Mouse (Mus musculus) embryonic facial prominence, embryonic 15.5 days (tissue): ENCODE measurements around the gene 1700028J19Rik. TPM values are rescaled to one million over a fixed set of nuclear protein-coding genes. Genes with fewer than 3 reads are reported as not detected.
A peak's percentile ranks its signal among the peaks of the same experiment; 100 is the strongest.
"Not testable (repeated sequence)": the region's sequence is repeated elsewhere in the genome, so short reads cannot be mapped to it uniquely, and the experiment has no call there.

Experiments
- ATAC-seq: fragments of 200-750 bp; cut with Nextera tagmentation; 2 replicates; pipeline ENCODE4 v1.8.0; 2017; ENCODE audit warnings: low read depth, moderate TSS enrichment; ENCODE audit not compliant: insufficient number of reproducible peaks, low FRiP score, low TSS enrichment
- H3K27ac ChIP-seq: fragments of 300-500 bp; sonication (generic); replicated peaks from 2 replicates; pipeline ENCODE4 v1.5.1; 2015; ENCODE audit warnings: mild to moderate bottlenecking, inconsistent platforms
- H3K27me3 ChIP-seq: fragments of 300-500 bp; sonication (generic); 2 replicates; pipeline ENCODE4 v1.6.1; 2015; ENCODE audit warnings: inconsistent platforms
- H3K36me3 ChIP-seq: fragments of 300-500 bp; sonication (generic); 2 replicates; pipeline ENCODE4 v1.6.1; 2015; ENCODE audit warnings: mild to moderate bottlenecking, inconsistent platforms
- H3K4me1 ChIP-seq: fragments of 300-500 bp; sonication (generic); 2 replicates; pipeline ENCODE4 v1.6.1; 2015; ENCODE audit warnings: inconsistent platforms
- H3K4me2 ChIP-seq: fragments of 300-500 bp; sonication (generic); replicated peaks from 2 replicates; pipeline ENCODE4 v1.6.1; 2015; ENCODE audit warnings: mild to moderate bottlenecking, inconsistent platforms
- H3K4me3 ChIP-seq: fragments of 300-500 bp; sonication (generic); replicated peaks from 2 replicates; pipeline ENCODE4 v1.5.1; 2015; ENCODE audit warnings: mild to moderate bottlenecking, inconsistent platforms
- H3K9ac ChIP-seq: fragments of 300-500 bp; sonication (generic); 2 replicates; pipeline ENCODE4 v1.6.1; 2015; ENCODE audit warnings: inconsistent platforms
- H3K9me3 ChIP-seq: fragments of 300-500 bp; sonication (generic); replicated peaks from 2 replicates; pipeline ENCODE4 v1.6.1; 2016; ENCODE audit warnings: inconsistent platforms
- WGBS: fragments of 180-500 bp; shearing (Covaris S2); methylation state at CpG from one replicate; pipeline ENCODE4 v1.1.7; 2015; 5-methylcytosine and 5-hydroxymethylcytosine counted together
- polyA plus RNA-seq: library from polyadenylated mRNA; unstranded; fragments of >200 nt; fragmentation: Nextera tagmentation; extraction: Ambion mirVana; gene quantifications from 2 replicates; pipeline ENCODE4 v1.2.1, GENCODE M21; 2015

The 1700028J19Rik gene
- polyA plus RNA-seq, 1 experiment from 2014 or later, result 1.3 TPM

DNA sequence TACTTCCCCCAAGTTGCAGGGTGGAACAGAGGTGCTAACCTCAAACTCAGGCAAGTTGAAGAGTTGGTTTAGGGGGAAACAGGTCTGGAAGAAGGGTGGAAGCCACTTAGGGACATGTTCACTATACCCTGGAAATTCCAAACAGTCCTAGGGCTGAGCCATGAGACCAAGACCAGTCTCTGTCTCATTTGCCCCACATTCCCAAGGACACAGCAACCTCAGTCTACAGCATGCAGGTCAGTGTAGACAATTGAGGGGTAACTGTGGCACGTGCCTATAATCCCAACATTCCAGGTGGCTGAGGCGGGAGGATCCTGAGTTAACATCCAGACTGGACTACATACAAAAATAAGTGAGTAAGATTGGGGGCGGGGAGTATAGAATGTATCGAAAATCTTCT, 2.8 kb upstream of the 1700028J19Rik start:
- 89% methylated on average over 4 of the region's 4 CpGs for WGBS
- Histone ChIP-seq H3K4me2 (no peak overlapping the region), H3K9ac (no peak overlapping the region), H3K9me3 (no peaks in the 10 kb centered on the region), H3K36me3 (peaks cover 48% of the 10 kb centered on the region), H3K27me3 (no peaks in the 10 kb centered on the region), H3K27ac (no peak overlapping the region), H3K4me1 (peaks cover 34% of the 10 kb centered on the region), H3K4me3 (no peak overlapping the region)
- ATAC-seq, result no peak

DNA sequence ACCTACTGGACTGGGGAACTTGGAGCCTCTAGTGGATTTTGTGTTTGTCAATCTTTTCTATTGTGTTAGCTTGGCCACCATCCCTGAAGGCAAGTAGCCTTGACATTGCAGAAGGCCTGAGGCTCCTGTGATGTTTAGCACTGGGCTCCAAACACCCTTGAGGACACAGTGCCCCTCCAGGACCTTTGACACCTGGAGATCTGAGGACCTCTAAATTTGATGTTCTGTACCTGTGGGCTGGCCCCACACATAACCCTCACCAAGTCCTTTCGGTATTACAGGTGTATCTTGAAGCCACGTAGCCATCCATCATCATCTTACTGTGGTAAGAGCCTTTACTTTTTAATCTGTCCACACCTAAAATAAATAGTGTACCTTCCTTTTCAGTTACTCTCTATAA, 1.5 kb upstream of the 1700028J19Rik start:
- peak overlapping the region; percentile 91; the same call in 1 of the 2 replicates for H3K9ac ChIP-seq
- H3K9me3 ChIP-seq, result no peaks in the 10 kb centered on the region
- H3K4me2 ChIP-seq, result peak overlapping the region; percentile 62
- no peaks in the 10 kb centered on the region for H3K27me3 ChIP-seq
- H3K36me3 ChIP-seq, result peaks cover 38% of the 10 kb centered on the region
- WGBS, result 86% methylated on average over 2 of the region's 2 CpGs
- H3K27ac ChIP-seq, result no peak overlapping the region
- H3K4me3 ChIP-seq, result peak overlapping the region; percentile 97
- no peak for ATAC-seq
- H3K4me1 ChIP-seq, result peaks cover 34% of the 10 kb centered on the region

DNA sequence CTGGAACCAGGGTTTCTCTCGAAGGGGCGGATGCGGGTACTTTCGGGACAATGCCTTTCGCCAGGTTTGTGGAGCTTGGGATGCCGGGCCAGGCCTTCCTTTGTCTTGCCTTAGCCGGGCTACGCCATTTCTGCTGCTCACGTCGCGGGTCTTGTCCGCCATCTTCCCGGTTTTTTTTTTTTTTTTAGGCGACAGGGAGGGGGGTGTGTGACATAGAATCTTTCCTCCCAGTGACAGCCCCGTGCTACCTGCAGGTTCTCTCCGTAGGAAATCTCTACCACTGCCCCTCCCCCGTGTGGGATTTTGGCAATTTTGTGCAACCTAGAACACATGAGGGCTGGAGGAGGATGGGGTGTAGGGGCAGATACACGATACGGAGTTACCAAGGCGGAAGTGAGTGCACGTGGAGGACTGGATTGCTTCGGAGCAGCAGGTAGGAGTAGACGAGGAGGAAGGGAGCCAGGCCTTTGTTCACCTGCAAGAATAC, 532 bp upstream of the 1700028J19Rik start:
- no peak for ATAC-seq
- H3K4me2 ChIP-seq, result peak overlapping the region; percentile 62
- peak overlapping the region; percentile 97 for H3K4me3 ChIP-seq
- WGBS, result 0% methylated on average over 23 of the region's 23 CpGs
- no peaks in the 10 kb centered on the region for H3K9me3 ChIP-seq
- H3K27me3 ChIP-seq, result no peaks in the 10 kb centered on the region
- peak overlapping the region; percentile 91 for H3K9ac ChIP-seq
- peaks cover 28% of the 10 kb centered on the region for H3K36me3 ChIP-seq
- peak overlapping the region; percentile 96 for H3K27ac ChIP-seq
- peaks cover 34% of the 10 kb centered on the region for H3K4me1 ChIP-seq

DNA sequence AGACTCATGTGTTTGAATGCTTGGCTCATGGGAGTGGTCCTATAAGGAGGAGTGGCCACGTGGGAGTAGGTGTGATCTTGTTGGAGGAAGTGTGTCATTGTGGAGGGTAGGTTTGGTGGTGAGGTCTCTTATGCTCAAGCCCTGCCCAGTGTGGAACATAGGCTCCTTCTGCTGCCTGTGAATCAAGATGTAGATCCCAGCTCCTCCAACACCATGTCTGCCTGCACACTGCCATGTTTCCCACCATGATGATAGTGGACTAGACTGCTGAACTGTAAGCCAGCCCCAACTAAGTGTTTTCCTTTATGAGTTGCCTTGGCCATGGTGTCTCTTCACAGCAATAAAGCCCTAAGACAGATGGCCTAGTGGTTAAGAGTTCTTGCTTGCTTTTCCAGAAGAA, 2.4 kb downstream of the 1700028J19Rik start:
- Histone ChIP-seq H3K4me2 (no peak overlapping the region), H3K9ac (no peak overlapping the region), H3K4me3 (no peak overlapping the region), H3K27ac (no peak overlapping the region), H3K9me3 (no peaks in the 10 kb centered on the region), H3K27me3 (no peaks in the 10 kb centered on the region), H3K36me3 (peaks cover 8% of the 10 kb centered on the region; the same call in 1 of the 2 replicates), H3K4me1 (peaks cover 20% of the 10 kb centered on the region)
- 42% methylated on average over 1 of the region's 1 CpGs for WGBS
- ATAC-seq, result no peak

DNA sequence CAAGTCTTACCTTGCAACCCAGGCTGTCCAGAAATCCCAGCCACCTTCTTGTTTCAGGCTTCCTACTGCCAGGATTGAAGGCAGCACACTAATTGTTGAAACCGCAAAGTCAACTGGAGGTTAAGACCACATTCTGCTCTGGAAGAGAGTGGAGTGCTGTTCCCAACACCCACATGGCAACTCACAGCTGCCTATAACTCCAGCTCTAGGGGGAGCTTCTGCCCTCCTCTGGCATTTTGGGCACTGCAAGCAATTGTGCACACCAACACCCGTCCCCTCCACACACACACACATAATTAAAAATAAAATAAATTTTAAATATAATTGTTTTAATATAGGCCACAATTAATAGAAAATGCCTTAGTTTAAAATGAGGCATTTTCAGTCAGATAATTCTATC, 5.3 kb downstream of the 1700028J19Rik start:
- Histone ChIP-seq H3K9me3 (no peaks in the 10 kb centered on the region), H3K9ac (no peak overlapping the region), H3K4me2 (no peak overlapping the region), H3K27ac (no peak overlapping the region), H3K4me1 (peaks cover 8% of the 10 kb centered on the region), H3K36me3 (no peaks in the 10 kb centered on the region), H3K27me3 (no peaks in the 10 kb centered on the region), H3K4me3 (no peak overlapping the region)
- ATAC-seq, result no peak
- WGBS, result 60% methylated on average over 2 of the region's 2 CpGs

DNA sequence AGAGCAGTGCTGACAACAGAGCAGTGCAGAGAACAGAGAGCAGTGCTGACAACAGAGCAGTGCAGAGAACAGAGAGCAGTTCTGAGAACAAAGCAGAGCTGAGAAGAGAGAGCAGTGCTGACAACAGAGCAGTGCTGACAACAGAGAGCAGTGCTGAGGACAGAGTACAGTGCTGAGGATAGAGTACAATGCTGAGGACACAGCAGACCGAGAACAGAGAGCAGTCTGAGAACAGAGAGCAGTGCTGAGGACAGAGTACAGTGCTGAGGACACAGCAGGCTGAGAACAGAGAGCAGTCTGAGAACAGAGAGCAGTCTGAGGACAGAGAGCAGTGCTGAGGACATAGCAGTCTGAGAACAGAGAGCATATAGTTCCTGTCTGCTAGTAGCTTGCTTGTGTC, 5.8 kb downstream of the 1700028J19Rik start:
- H3K27ac ChIP-seq, result no peak overlapping the region
- no peak overlapping the region for H3K4me2 ChIP-seq
- H3K4me1 ChIP-seq, result peaks cover 7% of the 10 kb centered on the region
- no peak overlapping the region for H3K4me3 ChIP-seq
- WGBS, result 38% methylated on average over 1 of the region's 1 CpGs
- no peaks in the 10 kb centered on the region for H3K9me3 ChIP-seq
- no peak for ATAC-seq
- H3K9ac ChIP-seq, result no peak overlapping the region
- H3K36me3 ChIP-seq, result no peaks in the 10 kb centered on the region
- no peaks in the 10 kb centered on the region for H3K27me3 ChIP-seq

DNA sequence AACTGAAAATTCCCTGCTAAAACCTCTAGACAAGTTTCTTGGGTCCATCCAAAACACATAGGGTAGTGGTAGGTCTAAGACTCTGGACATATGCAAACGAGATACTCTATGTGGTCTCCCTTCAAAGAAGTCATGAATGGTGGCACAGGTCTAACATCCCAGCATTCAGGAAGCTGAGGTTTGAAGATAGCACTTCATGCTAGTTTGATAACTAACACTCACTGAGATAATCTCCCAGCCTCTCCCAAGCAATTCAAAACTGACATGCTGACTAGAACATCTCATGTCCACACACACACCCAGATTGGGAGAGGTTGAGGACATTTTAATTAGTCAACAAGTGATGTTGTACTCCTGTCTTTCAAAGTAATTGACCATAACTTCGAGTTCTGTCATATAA, 6.6 kb downstream of the 1700028J19Rik start:
- 47% methylated on average over 2 of the region's 2 CpGs for WGBS
- Histone ChIP-seq H3K4me2 (no peak overlapping the region), H3K27me3 (no peaks in the 10 kb centered on the region), H3K4me3 (no peak overlapping the region), H3K36me3 (no peaks in the 10 kb centered on the region), H3K4me1 (no peaks in the 10 kb centered on the region), H3K27ac (no peak overlapping the region), H3K9me3 (no peaks in the 10 kb centered on the region), H3K9ac (no peak overlapping the region)
- ATAC-seq, result no peak

DNA sequence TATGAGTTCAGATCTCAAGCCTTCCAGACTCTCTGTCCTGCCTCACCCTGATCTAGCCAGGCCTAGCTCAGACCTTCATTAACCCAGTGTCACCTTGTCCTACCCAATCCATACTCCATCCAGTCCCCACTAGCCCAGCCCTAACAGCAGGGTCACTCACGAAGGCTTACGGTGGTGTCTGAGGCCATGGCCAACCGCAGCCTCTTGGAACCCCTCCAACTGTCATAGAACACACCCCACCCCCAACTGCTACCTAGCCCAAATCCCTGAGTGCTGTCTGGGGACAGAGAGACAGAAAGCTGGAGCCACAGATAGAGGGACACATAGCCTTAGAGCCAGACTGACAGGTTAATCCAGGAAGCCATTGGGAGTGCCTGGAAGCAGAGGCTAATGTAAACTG, 10.6 kb downstream of the 1700028J19Rik start, which contains the start of gene Gm36864:
TSS of gene Gm36864 (plus strand) at position 269 of the 400 bp plus-strand sequence.
- H3K4me1 ChIP-seq, result no peaks in the 10 kb centered on the region
- 85% methylated on average over 3 of the region's 3 CpGs for WGBS
- ATAC-seq, result 0 out of 2 replicates have a peak, but pooled peaks have one; percentile 7
- no peak within 1 kb of the TSS for H3K27ac ChIP-seq
- no peak within 1 kb of the TSS for H3K9ac ChIP-seq
- H3K4me2 ChIP-seq, result no peak within 1 kb of the TSS
- no peaks in the 10 kb centered on the region for H3K27me3 ChIP-seq
- H3K4me3 ChIP-seq, result no peak within 1 kb of the TSS
- no peaks in the 10 kb centered on the region for H3K9me3 ChIP-seq
- no peaks in the 10 kb centered on the region for H3K36me3 ChIP-seq

DNA sequence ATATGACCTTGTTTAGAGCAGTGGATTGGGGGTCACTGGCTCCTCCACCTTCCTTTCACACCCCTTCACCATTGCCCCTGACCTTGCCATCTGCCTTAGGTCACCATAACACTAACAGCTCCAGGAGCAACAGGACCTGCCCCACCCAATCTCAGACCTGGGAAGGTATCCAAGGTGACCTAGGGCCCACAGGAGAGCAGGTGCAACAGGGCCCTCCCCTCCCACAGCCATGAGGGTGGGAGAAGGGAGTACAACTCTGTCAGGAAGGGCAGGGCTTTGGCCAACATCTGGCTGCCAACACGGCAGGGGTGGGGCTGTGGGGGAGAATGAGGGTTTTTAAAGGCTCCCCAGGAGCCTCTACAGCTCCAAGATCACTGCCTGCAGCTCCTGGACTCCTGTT, 21.4 kb downstream of the 1700028J19Rik start, which contains the start of gene Klk1:
TSS of gene Klk1 (plus strand) at position 285 of the 400 bp plus-strand sequence.
- H3K4me1 ChIP-seq, result no peaks in the 10 kb centered on the region
- no peaks in the 10 kb centered on the region for H3K27me3 ChIP-seq
- 36% methylated on average over 1 of the region's 1 CpGs for WGBS
- H3K9me3 ChIP-seq, result no peaks in the 10 kb centered on the region
- no peak within 1 kb of the TSS for H3K27ac ChIP-seq
- no peak for ATAC-seq
- H3K4me3 ChIP-seq, result no peak within 1 kb of the TSS
- no peaks in the 10 kb centered on the region for H3K36me3 ChIP-seq
- H3K9ac ChIP-seq, result no peak within 1 kb of the TSS
- no peak within 1 kb of the TSS for H3K4me2 ChIP-seq

DNA sequence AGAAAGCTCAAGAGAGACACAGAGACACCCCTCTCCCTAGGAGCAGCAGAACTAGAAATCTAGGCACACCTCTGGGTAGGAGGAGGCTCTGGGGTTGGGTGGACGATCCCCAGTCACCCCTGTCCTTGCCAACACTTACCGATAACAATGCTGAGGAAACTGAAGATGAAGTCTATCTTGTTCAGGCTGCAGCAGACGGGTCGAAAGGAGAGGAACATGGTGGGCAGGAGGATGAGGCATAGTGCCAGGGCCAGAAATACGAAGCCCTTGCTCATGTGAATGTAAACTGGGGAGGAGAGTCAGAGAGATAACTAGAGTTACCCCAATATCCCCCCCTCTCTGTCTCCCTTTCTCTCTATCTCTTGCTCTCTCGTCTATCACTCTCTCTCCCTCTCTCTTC, 24.2 kb downstream of the 1700028J19Rik start:
- H3K4me3 ChIP-seq, H3K9ac ChIP-seq, ATAC-seq, H3K27ac ChIP-seq, H3K4me1 ChIP-seq, H3K4me2 ChIP-seq, H3K27me3 ChIP-seq, H3K9me3 ChIP-seq, H3K36me3 ChIP-seq: not testable (repeated sequence)
- WGBS, result 78% methylated on average over 6 of the region's 6 CpGs

DNA sequence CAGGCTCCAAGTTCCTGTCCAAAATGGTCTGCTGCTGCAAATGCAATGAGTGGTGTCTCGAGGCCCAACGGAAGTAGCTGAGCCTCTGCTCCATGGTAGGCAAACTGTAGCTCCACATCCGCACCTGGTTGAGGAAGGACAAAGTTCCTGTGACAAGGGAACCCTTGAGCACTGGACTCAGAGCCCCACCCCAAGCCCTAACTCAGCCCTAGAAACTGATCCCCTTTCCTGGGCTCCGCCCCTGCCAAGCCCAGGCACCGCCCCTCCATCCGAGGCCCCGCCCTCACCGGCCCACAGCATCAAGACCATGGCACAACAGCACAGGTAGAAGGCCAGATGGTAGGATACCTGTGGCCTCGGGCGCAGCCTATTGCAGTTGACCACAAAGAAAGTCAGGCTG, 24.9 kb downstream of the 1700028J19Rik start:
- 73% methylated on average over 9 of the region's 10 CpGs for WGBS
- not testable (repeated sequence) for H3K4me1 ChIP-seq, H3K4me3 ChIP-seq, H3K27me3 ChIP-seq, H3K9me3 ChIP-seq, H3K9ac ChIP-seq, H3K27ac ChIP-seq, H3K4me2 ChIP-seq, H3K36me3 ChIP-seq, ATAC-seq

DNA sequence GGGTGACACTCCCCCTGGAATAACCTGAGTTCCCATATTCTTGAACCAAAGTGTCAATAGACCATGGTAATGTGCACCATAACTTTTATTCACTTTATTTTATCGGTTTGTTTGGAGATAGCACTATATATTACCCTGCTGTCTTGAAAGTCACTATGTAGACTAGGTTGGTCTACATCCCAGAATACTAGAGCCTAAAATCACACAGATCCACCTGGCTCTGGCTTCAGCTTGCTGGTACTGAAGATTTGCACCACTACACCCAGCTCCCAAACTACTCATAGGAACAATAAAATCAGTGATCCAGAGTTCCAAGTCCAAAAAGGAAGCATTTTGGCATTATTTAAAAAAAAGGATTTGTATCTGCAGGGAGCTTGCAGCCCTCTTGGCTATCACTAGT, 30.9 kb downstream of the 1700028J19Rik start, which contains the start of gene Klk1b5:
TSS of gene Klk1b5 (plus strand) at position 301 of the 400 bp plus-strand sequence.
- 82% methylated on average over 1 of the region's 1 CpGs for WGBS
- no peak for ATAC-seq

More for the DNA sequence above, 30.9 kb downstream of the 1700028J19Rik start, which contains the start of gene Klk1b5:
- H3K36me3 ChIP-seq, result no peaks in the 10 kb centered on the region
- no peak within 1 kb of the TSS for H3K4me2 ChIP-seq
- H3K27ac ChIP-seq, result no peak within 1 kb of the TSS
- H3K4me3 ChIP-seq, result no peak within 1 kb of the TSS
- H3K27me3 ChIP-seq, result no peaks in the 10 kb centered on the region
- H3K4me1 ChIP-seq, result no peaks in the 10 kb centered on the region
- H3K9me3 ChIP-seq, result no peaks in the 10 kb centered on the region
- no peak within 1 kb of the TSS for H3K9ac ChIP-seq
